Mouse (Mus musculus) erythroblast, adult 5-6 weeks (primary cell): Measurements from ENCODE around the gene Exoc2. TPM values are rescaled to one million over a fixed set of nuclear protein-coding genes. Genes with fewer than 3 reads are reported as not detected.
A peak's percentile ranks its signal among the peaks of the same experiment; 100 is the strongest.

Experiments used
- ATAC-seq: replicated peaks from 2 replicates; pipeline ENCODE4 v1.8.0; 2016; ENCODE audit warnings: moderate number of reproducible peaks, mild to moderate bottlenecking, moderate TSS enrichment, inconsistent platforms; ENCODE audit not compliant: poor library complexity, low FRiP score, severe bottlenecking
- total RNA-seq, 2 experiments: library from RNA; stranded (forward) in 1 of 2; stranded (reverse) in 1 of 2; fragments of 150-400 nt in 1 of 2; fragments of 200-764, 138-1000 nt in 1 of 2; gene quantifications; 2 replicates each; pipeline versions ENCODE4 v1.2.3 to v1.2.4; 2015 to 2017; ENCODE audit warnings: low replicate concordance in 2 of 2

Gene Exoc2
- total RNA-seq (2015; ENCODE audit: low replicate concordance) (28.0 and 40.2 TPM in 2 replicates), total RNA-seq (2017; ENCODE audit: low replicate concordance) (29.7 and 51.2 TPM in 2 replicates)

DNA sequence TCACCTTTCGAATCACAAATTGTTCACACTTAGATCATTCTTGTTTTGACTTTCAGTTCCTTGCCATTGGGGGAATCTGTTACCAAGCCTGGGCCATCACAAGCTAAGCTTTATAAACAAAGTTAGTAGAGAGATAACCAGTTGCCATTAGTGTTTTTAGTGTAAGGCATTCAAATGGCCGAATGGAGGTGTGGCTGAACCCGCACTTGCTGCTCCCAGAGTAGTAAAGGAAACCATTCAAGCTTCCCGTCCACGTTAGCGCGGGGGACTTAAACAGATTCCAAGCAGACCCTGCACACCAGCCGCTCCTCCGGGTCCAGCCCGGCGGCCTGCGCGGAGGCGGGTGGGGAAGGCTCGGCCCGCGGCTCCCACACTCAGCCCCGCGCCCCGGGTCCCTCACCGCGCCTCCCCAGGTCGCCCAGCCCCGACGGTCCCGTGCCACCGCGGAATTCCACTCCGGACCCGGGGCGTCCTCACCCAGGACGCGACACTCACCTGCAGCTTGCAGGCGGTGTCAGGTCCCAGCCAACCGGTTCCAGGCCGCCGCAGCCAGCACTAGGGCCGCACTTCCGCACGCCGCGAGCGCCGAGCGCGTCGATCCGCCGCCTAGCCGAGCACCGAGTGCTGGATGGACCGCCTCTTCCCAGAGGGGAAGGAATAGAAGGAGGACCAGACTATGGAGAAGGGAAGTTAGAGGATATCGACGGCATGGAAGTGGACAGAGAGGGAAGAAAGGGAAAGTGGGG, at the start of gene Exoc2, which contains the start of gene Gm5447:
Gene Exoc2 (minus strand): TSS at position 593 of the 746 bp plus-strand sequence.
Gene Gm5447 (plus strand): TSS at position 704 of the 746 bp plus-strand sequence.
- ATAC-seq: peak; percentile 89

- ATAC-seq: no peak
Measured at GRCm38 (mm10) chr13:31023664-31024063, 49.8 kb upstream of the Exoc2 start.

GRCm38 (mm10) chr13:31021927-31022326, 48.0 kb upstream of the Exoc2 start:
- ATAC-seq: no peak

DNA sequence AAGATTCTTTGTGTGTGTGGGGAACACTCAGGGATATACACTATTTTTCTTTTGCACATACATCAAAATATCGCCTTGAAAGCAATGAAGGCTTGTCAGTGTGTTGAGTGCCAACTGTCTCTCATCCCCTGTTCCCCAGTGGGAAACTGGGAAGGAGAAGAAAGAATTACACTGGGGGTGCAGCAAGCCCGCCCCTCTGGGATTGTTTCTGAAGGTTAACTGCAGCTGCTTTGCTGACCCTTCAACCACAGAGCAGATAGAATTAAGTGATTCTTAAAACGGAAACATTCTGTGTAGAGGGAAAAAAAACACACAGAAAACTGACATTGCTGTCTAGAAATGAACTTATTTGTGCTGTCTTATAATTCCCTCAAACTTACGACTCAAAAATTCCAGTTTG, 47.6 kb upstream of the Exoc2 start:
- no peak for ATAC-seq

- no peak for ATAC-seq
Measured at GRCm38 (mm10) chr13:31017545-31017944, 43.7 kb upstream of the Exoc2 start.

DNA sequence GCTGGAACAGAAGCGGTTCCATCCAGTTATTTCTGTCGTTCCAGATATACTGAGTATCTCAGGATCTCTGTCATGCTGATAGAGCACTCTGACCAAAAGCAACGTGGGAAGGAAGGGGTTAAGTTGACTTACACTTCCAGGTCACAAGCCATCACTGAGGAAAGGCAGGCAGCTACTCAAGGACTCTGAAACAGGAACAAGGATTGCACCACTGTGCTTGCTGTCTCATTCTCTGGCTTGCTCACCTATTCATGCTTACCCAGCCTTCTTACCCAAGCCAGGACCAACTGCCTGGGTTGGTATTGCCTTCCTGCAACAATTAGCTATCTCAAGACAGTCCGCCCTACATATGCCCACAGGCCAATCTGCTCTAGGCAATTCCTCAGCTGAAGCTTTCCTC, 31.1 kb upstream of the Exoc2 start:
- no peak for ATAC-seq

GRCm38 (mm10) chr13:31004458-31004857, 30.6 kb upstream of the Exoc2 start:
- ATAC-seq: no peak

GRCm38 (mm10) chr13:30999799-31000198, 25.9 kb upstream of the Exoc2 start:
- ATAC-seq: no peak

- ATAC-seq: no peak
Measured at GRCm38 (mm10) chr13:30997526-30998253, 23.8 kb upstream of the Exoc2 start.

DNA sequence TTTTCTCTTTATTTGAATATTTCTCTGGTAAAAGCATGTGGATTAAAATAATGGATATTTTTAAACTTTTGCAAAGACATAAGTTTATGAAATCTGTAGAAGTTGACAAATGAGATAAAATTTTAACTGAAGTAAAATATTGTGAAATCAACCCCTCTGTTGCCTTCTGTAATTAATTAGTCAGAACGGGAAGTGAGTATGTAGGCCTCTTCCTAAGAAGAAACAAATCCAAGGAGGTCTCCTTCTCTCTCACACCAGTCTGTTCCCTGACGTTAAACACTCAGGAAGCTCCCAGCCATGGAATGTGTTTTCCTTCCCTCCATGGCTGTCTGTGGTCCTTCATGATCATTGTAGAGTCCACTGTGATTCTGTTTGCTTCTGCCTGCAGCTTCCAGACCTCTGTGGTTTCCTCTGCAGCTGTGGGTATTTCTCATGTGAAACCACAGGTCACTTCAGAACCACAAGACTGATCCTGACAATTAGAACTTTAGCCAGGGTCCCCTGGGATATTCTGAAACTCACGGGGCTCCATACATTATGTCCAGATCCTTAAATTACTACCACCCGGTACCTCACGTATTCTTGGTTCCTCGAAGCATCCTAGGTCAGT, 20.5 kb upstream of the Exoc2 start:
- ATAC-seq: no peak

DNA sequence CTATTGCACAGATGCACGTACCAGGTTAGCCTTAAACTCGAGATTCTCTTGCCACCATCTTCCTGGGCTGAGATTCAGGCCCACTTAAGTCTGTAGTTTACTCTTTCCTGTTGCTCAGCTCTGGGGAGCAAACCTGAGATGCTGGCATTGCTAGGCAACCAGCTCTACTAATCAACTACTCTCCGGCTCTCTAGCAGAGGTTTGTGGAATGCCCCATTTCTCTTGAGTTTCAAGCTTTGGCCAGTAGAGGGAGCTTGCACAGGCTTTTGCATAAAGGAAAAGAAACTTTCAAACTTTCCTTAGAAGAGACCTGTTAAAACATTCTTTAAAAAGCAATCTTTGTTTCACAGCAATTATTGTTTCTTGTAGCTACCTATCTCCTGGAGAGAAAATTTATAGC, 19.9 kb upstream of the Exoc2 start:
- ATAC-seq: peak; percentile 82

- no peak for ATAC-seq
Measured at GRCm38 (mm10) chr13:30990233-30990632, 16.3 kb upstream of the Exoc2 start.

- ATAC-seq: no peak
Measured at GRCm38 (mm10) chr13:30989710-30990109, 15.8 kb upstream of the Exoc2 start.

- ATAC-seq: no peak
Measured at GRCm38 (mm10) chr13:30987686-30988085, 13.8 kb upstream of the Exoc2 start.

DNA sequence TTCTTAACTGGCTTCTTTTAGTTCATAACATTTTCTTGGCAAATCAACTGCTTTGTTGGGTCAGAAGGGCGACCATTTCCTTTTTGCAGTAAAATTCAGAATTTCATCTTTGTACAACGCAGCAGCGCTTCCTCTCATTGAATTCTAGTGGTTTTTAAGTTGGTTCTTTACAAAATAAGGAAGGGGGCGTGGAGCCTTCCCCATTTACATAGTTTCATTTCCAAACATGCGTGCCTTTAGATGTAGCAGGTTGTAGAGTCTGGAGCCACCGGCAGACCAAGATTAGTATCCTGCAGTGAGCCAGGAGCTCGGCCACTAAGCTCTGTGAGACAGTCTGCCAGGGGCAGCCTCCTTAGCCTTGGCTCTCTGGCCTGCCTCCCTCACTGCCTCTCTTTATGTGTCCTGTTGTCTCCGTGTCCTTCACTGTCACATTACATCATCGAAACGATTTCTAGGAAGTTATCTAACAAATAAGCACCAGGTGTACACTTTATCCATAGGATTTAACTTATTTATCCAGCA, 13.1 kb upstream of the Exoc2 start:
- no peak for ATAC-seq

- ATAC-seq: no peak
Measured at GRCm38 (mm10) chr13:30985598-30986466, 11.9 kb upstream of the Exoc2 start.

GRCm38 (mm10) chr13:30985275-30985597, 11.3 kb upstream of the Exoc2 start:
- ATAC-seq: no peak

DNA sequence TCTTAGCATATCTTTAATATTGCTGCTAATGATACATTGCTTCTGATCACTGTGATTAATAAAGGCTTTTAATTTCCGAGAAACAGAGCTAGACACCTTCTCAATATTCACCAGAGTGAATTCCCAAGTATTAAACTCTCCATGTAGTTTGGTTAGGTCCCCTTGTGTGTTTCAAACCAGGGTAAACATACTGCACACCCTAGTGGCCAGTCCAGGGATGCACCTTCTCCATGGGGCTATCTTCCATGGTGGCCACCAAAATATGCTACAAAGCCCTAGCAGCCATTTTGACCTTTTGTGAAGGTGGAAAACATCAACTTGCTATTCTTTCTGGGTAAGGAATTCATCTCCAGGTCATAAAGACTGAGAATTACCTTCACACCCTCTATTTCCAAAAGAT, 7.8 kb upstream of the Exoc2 start:
- ATAC-seq: peak; percentile 92

DNA sequence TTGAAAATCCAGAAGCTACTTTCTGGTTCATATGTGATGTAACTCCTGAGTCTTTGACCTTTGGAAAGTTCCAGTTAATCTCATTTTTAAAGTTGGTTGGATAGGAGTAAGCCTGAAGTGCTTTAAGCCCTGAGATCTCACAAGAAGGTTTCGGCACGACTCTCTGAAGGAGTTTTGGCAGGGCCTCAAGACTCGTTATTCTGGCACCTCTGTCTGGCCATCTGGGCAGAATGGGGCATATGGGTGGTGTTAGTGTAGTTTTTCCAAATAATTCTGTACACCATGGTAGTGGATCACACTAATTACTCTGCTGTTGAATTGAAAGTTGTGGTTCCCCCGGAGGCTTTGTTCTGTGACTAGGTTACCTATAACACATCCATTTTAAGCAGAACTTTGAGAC, 4.3 kb upstream of the Exoc2 start:
- no peak for ATAC-seq
